Comparison of ENCODE assay signal across 11 mouse cellular contexts in the genomic region with DNA sequence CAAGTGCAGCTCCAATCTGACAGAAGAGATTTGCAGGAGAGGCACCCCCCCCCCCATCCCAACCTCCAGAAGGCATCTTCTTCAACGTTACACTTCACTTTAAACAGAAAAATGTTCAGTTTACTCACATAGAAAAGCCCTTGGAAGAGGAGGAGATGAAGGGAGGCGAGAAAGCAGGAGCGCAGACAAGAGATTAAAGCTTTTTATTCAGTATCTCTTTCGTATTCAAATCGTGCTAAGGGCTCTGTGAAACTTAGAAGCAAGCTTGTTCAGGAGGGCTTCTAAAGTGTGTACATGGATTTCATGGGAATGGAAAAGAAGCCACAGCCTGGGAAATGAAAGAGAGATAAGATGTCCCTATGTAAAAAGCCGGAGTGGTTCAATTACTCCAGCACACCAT.
DNase-seq lines count a peak whose midpoint lies in the region; ATAC-seq lines count a peak whose summit lies in the region.
"Had no signal": no experiment of that assay in that cellular context is flagged by ENCODE, and none has a peak within 500 bp of the region (broad histone marks: within the 10 kb centered on the region; RNA-seq: fewer than 3 reads in every experiment).

No protein-coding gene starts in this region.

- no peak for ATAC-seq in neural tube, embryonic 11.5 days (ENCODE audit: insufficient read depth, low FRiP score, low TSS enrichment)
- no peak for ATAC-seq in limb, embryonic 12.5 days (ENCODE audit: insufficient number of reproducible peaks, insufficient read depth, low FRiP score, low TSS enrichment, low read depth)
- ATAC-seq: lung, postnatal 0 days had no signal

- no peak overlapping the region for H3K27ac ChIP-seq in neural tube, embryonic 11.5 days (ENCODE audit: low read depth, low read length)
- H3K27ac ChIP-seq in limb, embryonic 12.5 days = no peak overlapping the region

- no peaks in the 10 kb centered on the region for H3K36me3 ChIP-seq in neural tube, embryonic 11.5 days (ENCODE audit: control insufficient read depth, insufficient read depth, low read length)
- H3K36me3 ChIP-seq in limb, embryonic 12.5 days = no peaks in the 10 kb centered on the region

- no peaks in the 10 kb centered on the region for H3K9me3 ChIP-seq in neural tube, embryonic 11.5 days (ENCODE audit: control insufficient read depth, low read length)
- no peaks in the 10 kb centered on the region for H3K9me3 ChIP-seq in limb, embryonic 12.5 days

- H3K4me3 ChIP-seq in neural tube, embryonic 11.5 days (ENCODE audit: low read depth, low read length) = no peak overlapping the region
- H3K4me3 ChIP-seq in limb, embryonic 12.5 days (replicated peaks) = peak overlapping the region; percentile 18

- H3K4me1 ChIP-seq in neural tube, embryonic 11.5 days (ENCODE audit: control insufficient read depth, insufficient read depth, low read length) = no peaks in the 10 kb centered on the region; the same call in 1 of the 2 replicates
- peaks cover 23% of the 10 kb centered on the region for H3K4me1 ChIP-seq in limb, embryonic 12.5 days (replicated peaks)

- DNase-seq in embryo, embryonic 10 days (ENCODE audit: low spot score) = peak; percentile 8
- DNase-seq in embryo, embryonic 9.5 days (ENCODE audit: extremely low spot score) = no peak
- peak; percentile 16 for DNase-seq in neural tube, embryonic 11.5 days (ENCODE audit: low spot score)
- no peak for DNase-seq in neural tube, embryonic 10.5 days (ENCODE audit: extremely low spot score, low spot score)
- no peak for DNase-seq in spleen, postnatal 10 days (ENCODE audit: low spot score in 2 of 2)
- no peak for DNase-seq in layer of hippocampus, postnatal 14 days (ENCODE audit: low spot score in 2 of 2)
- DNase-seq in gastrocnemius, postnatal 4 days (ENCODE audit: low spot score in 2 of 2) = no peak
- DNase-seq: adrenal gland, postnatal 10 days; cerebellum, adult 8-10 months had no signal

- no peak overlapping the region for H3K9ac ChIP-seq in neural tube, embryonic 11.5 days (ENCODE audit: low read length)
- H3K9ac ChIP-seq in limb, embryonic 12.5 days (replicated peaks) = 0 out of 2 replicates have a peak overlapping the region, but pooled peaks have one; percentile 23

- peak overlapping the region; percentile 21 for H3K4me2 ChIP-seq in neural tube, embryonic 11.5 days (ENCODE audit: low read depth)
- peak overlapping the region; percentile 56 for H3K4me2 ChIP-seq in limb, embryonic 12.5 days

- whole genome bisulfite sequencing in neural tube, embryonic 11.5 days = 22% methylated on average over 6 of the region's 6 CpGs
- WGBS in limb, embryonic 12.5 days = 13% methylated on average over 6 of the region's 6 CpGs

- H3K27me3 ChIP-seq in neural tube, embryonic 11.5 days (ENCODE audit: control insufficient read depth, insufficient read depth, low read length) = no peaks in the 10 kb centered on the region
- peaks cover 1% of the 10 kb centered on the region; the same call in 1 of the 2 replicates for H3K27me3 ChIP-seq in limb, embryonic 12.5 days

Comparison
In these comparisons a context has a peak if more than half of its experiments do, and no peak if none do; other contexts are left out.
1. DNase-seq: peak in embryo, embryonic 10 days (single experiment) and neural tube, embryonic 11.5 days (single experiment); none in embryo, embryonic 9.5 days (single experiment), neural tube, embryonic 10.5 days (single experiment), spleen, postnatal 10 days (0 of 2), layer of hippocampus, postnatal 14 days (0 of 2) and gastrocnemius, postnatal 4 days (0 of 2).